Mouse (Mus musculus): ENCODE data around the gene Nostrin. TPM values are rescaled to one million over a fixed set of nuclear protein-coding genes. Genes with fewer than 3 reads are reported as not detected.

The Nostrin gene
- polyA plus RNA-seq, 1 experiment = 2.9 TPM

DNA sequence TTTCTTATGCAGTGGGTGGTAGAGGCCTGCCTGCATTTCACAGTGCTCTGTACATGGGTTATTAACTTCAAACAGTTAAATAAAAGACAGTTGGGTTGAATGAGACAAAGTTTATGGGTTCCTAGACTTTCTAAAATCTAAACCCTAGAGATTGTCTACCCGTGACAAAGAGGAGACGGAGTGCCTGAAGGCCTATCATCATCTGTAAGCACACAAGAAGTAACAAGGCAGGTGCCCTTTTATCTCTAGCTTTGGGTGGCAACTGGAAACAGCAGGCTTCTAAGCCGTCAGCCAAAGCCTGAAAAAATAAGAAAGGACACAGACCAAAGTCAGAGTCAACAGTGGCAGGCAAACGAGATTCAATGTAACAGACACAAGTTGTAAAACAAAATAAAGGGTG is 53.6 kb downstream of the Nostrin start:
- DNase-seq (ENCODE audit: extremely low spot score in 1 of 2, low spot score in 1 of 2) = no peak

DNA sequence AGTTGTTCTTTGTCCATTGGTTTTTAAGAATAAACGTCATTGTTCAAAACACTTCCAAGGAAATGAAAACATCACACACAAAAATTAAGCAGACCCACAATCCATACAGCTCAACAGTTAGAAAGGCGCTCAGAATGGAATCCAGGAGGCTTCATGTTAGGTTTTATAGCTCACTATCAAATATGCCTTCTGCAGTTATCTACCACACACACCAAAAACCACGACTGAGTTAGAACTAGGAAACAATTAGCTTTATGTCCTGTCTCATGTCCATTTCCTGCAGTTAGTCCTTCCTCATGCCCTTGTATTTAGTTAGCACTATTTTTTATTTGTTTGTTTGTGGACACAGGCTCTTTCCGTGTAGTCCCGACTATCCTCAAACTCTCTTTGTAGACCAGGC is 55.5 kb downstream of the Nostrin start:
- no peak for DNase-seq (ENCODE audit: extremely low spot score in 1 of 2, low spot score in 1 of 2)

DNA sequence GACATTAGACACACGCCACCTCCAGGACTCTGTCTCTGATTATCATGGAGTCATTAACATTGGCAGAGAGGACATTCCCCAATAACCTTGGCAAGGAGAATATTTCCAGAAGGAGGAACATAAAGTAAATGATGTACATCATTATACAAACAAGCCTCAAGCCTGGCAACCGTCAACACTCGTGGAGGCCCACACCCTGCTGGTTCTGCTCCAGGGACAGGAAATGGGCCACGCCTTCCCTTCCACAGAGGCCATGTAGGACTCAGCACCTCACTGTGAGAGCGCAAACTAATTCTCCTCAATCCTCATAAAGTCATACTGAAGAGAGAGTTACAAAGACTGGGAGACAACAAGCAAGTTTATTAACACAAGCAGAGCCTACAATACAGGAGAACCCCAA is 58.0 kb downstream of the Nostrin start:
- no peak for DNase-seq (ENCODE audit: extremely low spot score in 1 of 2, low spot score in 1 of 2)

DNA sequence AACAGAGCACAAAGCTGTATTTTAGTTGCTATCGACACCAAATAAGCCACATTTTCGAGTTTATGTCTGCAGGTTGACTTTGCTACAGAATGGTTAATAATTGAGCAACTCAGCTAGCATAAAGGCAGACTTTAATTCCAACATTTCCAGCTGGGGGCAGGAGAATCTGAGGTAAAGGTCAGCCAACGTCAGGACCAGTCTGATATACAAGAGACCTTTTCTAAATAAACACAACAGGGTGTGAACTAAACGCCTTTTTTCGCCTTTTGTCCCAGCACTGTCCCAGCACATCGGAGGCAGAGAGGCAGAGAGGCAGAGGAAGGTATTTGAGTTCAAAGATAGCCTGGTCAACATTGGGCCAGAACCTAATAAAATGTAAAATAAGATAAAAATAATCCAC is 69.6 kb downstream of the Nostrin start:
- no peak for DNase-seq (ENCODE audit: extremely low spot score in 1 of 2, low spot score in 1 of 2)

DNA sequence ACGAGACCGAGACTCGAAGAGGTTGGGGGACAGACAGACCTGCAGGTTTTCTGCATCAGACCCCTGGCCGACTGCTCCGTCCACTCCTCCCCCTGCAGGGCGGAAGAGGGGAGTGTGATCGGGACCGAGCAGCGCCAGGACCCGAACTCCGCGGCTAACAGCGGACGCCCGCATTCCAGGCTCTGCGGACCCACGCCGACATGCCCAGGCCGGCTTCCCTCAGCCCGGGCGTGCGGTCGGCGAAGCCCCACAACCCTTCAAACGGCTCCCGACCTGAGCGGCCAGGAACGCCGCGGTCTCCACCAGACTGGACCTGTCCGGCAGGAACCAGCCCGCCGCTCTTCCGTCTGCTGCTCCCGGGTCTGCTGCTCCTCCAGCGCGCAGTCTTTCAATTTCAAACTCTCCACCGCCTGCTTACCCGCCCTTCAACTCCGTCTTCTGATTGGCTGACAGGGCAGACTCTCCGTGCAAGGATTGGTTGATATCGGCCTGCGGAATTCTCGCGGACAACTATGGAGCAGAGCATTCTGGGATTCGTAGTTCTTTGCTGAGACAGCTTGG is 70.3 kb downstream of the Nostrin start, which contains the start of gene Spc25:
TSS of gene Spc25 (minus strand) at position 404 of the 561 bp plus-strand sequence.
- DNase-seq (ENCODE audit: extremely low spot score in 1 of 2, low spot score in 1 of 2) = peak; percentile 89 to 92

DNA sequence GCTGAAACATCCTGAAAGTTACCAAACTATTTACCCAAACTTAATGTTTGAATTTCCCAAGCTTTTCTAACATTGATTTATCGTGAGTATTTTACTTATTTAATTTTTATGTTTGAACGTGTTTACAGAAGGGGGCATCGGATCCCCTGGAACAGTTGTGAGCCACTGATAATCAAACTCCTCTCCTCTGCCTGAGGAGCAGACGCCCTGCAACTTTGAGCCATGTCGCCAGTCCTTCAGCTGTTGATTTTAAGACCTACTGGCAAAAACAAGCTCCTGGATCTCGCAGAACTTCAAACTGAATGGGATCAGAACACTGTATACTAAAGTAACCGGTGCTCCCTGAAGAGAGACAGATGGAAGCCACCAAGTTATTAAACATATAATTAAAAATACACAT is 70.9 kb downstream of the Nostrin start:
- DNase-seq (ENCODE audit: extremely low spot score in 1 of 2, low spot score in 1 of 2) = no peak

DNA sequence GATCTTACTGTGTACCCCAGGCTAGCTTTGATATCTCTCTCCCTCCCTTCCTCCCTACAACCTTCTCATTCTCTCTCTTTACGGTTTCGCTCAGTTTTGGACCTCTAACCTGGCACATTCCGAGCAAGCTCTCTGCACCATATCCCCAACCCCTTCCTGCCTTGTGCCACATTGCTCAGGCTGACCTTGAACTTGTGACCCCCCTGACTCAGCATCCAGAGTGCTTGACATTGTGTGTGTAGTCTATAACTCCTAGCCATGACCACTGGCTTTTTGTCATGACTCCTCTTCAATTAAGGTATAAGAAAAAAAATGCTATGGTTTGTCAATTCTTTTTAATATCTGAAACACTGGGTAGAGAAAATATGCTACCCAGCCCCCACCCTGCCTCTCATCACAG is 74.1 kb downstream of the Nostrin start:
- no peak for DNase-seq (ENCODE audit: extremely low spot score in 1 of 2, low spot score in 1 of 2)

DNA sequence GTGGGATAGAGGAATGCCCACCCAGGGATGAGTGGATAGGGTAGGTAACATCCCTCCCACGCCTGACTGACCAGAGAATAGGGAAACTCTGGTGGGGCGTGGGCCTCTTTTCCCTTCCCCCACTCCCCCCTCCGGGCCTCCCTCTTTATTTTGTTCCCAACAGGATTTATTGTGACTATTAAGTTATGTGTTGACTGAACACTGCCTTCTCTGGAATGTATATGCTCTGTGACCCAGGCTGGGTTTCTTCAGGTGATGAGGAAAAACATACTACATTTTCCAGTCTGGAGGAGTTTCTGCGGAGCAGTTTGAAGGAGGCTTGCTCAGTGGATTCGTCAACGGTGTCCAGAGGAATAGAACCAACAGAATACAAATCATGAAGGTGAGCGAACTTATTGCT is 75.2 kb downstream of the Nostrin start, which contains the start of gene G6pc2:
TSS of gene G6pc2 (plus strand) at position 301 of the 400 bp plus-strand sequence.
- DNase-seq (ENCODE audit: extremely low spot score in 1 of 2, low spot score in 1 of 2) = no peak

DNA sequence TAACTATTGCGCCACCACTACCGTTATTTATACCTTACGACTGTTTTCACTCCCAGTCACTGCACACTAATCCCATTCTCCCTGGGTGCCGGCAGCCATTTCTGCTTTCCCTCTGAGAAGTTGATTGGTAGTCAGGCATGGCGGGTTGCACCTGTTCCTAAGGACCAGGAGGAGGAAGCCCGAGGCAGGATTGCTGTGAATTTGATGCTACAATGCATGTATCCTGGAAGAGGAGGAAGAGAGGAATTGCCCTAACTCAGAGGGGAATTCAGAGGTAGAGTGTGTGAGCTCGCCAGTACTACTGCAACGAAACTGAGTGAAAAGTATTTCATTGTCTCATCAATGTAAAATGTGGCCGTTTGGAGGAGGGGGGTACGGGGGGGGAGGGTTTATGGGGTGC is 77.1 kb downstream of the Nostrin start:
- no peak for DNase-seq (ENCODE audit: extremely low spot score in 1 of 2, low spot score in 1 of 2)

DNA sequence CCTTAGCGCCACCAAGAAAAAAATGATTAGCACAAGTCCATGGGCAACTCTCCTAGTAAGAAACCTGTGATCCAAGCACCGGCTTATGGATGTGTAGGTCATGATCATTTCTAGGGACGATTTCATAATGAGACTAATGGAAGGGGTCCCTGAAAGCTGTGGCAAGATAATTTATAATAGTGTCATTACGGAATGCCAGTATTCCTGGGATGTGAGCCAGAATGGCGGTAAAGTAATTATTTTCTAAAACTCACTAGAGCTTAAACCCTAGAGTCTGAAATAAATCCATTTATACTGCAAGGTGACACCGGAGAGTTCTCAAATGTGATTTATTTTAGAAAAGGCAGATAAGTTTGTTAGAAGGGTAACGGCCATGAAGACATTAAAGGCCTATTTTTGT is 79.6 kb downstream of the Nostrin start:
- no peak for DNase-seq (ENCODE audit: extremely low spot score in 1 of 2, low spot score in 1 of 2)

DNA sequence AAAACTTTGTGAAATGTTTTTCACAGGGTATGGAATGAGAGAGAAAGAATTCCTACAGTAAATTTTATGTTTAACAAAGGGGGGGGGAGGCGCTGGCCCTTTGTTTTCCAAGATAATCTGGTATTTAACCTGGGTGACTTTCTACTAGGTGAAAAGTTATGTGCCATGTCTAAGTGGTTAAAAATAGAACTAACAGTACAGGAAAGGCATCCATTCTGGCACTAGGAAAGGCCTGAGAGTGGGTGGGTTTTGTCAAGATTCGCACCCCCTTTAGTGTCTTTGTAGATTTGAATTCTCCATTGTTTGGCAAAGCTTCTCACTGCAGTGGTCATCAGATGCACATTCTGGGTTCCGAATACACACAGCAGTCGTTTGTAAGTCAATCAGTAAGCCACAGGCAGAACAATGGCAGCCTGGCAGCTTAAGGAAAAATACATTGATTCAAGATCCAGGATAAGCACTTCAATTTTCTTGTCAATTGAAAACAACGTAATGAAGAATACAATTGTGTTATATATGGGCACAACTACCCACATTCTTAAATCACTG is 86.3 kb downstream of the Nostrin start:
- no peak for DNase-seq (ENCODE audit: extremely low spot score in 1 of 2, low spot score in 1 of 2)

DNA sequence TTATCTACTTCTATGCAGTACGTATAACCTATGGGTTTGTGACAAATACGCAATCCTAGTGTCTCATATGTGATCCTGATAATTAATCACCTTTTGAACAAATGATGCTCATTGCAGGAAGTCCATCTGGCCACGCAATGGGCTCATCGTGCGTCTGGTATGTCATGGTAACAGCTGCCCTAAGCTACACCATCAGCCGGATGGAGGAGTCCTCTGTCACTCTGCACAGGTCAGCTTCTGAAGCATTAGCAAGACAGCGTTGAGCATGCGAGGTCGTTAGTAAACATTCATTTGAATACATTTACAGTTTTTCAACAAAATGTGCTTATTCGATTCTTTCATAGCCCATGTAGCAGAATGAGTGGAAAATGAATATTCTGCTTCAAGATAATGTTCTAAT is 87.2 kb downstream of the Nostrin start:
- DNase-seq (ENCODE audit: extremely low spot score in 1 of 2, low spot score in 1 of 2) = no peak

DNA sequence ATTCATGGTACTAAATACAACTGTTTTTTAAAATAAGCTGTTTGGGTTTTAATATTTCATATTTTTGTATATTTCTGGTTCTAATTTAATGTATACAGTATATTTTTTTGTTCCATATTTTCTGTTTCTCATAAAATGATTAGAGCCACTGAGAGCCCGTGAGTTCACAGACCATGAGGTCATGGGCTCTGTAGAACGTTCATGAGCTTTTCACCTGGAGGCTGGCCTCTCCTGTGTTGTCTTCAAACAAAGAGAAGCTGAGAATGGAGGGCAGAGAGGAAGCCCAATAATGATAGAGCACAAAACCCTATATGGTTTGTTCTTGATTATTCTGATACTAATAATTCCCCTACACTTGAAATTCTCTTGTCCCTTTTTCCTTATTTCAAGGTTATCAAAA is 89.1 kb downstream of the Nostrin start:
- no peak for DNase-seq (ENCODE audit: extremely low spot score in 1 of 2, low spot score in 1 of 2)

DNA sequence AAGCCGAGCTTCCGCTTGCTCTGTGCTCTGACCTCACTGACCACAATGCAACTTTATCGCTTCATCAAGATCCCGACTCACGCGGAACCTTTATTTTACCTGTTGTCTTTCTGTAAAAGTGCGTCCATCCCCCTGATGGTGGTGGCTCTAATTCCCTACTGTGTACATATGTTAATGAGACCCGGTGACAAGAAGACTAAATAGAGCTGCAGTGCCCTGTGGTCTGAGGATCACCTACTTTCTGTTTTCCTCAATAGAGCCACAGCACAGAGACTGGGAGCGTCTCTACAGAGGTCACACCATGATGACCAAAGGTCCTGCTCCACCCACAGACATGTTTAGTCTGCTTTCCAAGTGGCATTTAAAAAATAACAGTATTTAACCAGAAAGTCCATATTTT is 91.3 kb downstream of the Nostrin start:
- DNase-seq (ENCODE audit: extremely low spot score in 1 of 2, low spot score in 1 of 2) = no peak

DNA sequence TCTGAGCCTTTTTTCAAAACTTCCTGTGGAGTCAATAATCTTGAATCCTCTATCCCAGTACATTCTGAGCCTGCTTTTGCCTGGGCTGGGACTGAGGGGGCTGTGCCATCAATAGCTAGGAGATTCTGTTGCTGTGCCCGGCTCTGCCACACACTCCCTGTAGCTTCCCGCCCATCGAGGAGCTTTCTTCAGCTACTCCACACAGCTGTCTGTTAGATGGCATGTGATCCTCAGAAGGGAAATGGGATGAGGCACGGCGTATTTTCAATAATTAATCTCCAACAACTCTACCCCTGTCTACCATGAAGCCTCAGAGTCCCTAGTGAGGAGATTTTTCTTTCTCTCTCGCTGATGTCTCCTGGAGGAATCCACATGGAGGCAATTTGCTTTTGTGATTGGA is 93.0 kb downstream of the Nostrin start:
- no peak for DNase-seq (ENCODE audit: extremely low spot score in 1 of 2, low spot score in 1 of 2)

DNA sequence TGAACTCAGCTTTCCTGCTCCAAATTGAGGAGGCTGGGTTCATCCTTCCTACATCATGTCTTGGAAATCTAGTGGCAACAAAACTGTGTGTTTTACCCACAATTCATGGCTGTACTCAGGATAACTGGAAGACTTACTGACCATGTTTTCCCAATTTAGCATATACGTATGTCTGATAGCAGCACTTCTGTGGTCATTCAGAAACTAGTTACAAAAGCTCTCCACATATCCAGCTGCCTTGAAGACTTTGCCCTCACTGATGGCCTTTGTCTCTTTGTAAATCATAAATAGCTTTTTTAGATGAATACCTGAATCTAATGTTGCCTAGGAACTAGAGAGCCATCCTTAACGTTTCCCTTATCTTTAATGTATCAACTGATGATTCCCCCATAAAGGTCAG is 94.5 kb downstream of the Nostrin start:
- DNase-seq (ENCODE audit: extremely low spot score in 1 of 2, low spot score in 1 of 2) = no peak

DNA sequence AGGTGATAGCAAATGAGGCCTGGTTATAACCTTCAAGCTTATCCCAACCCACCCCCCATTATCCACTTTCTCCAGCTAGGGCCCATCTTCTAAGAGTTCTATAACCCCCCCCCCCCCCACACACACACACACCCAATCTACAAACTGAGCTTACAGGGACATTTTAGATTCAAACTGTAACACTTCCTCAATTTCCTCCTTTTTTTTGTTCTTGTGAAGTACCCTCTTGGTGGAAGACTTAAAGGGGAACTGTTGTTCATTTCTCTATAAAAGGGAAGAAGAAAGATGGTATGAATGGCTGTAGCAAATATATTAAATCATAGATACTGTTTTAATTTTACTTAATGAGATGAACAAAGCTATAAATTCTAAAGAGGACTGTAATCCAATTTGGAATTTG is 96.5 kb downstream of the Nostrin start:
- DNase-seq (ENCODE audit: extremely low spot score in 1 of 2, low spot score in 1 of 2) = no peak

DNA sequence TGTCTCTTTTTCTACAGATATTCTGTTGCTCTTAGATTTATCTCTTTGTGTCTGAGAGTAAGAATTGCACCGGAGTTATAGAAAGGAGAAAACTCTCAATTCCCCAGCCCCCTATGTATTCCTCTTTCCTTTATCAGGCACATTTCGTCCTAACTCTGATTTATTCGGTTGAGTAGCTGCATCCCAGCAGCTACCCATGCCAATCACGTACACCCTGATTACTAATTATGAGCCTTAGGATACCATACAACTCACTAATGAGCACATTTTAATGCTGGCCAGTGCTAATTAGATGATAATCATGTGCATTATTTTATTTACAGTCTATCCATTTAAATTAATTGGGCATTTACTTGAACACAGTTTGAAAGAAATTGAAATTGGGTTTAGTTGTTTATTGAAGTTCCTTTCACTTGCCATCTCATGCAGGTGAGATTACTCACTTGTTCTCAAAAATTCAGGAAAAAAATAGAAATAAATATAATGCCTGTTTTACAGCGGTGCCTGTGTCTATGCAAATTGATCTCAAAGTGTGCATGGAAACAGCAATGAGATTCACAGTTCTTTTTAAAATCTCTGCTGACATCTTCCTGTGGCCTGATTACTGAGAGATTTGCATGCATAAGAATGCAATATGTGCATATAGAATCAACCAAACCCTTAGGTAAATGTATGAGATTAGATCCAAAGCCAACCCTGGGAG is 99.5 kb downstream of the Nostrin start:
- DNase-seq (ENCODE audit: extremely low spot score in 1 of 2, low spot score in 1 of 2) = no peak

Measured in frontal cortex, adult 2 months (tissue).